Mouse (Mus musculus) spleen, adult 2 months (tissue): ENCODE data around the gene Prss2.

Experiments
- CTCF ChIP-seq: fragments of 200-500 bp; IDR thresholded peaks from 2 replicates; pipeline ENCODE4 v1.5.1; 2011; ENCODE audit warnings: mild to moderate bottlenecking, inconsistent platforms; ENCODE audit not compliant: insufficient read depth, insufficient read length, insufficient replicate concordance; ENCODE audit errors: extremely low read depth
- POLR2A ChIP-seq: fragments of 200-500 bp; IDR thresholded peaks from 2 replicates; pipeline ENCODE4 v1.6.1; 2011; ENCODE audit warnings: low read depth, low read length, inconsistent platforms

DNA sequence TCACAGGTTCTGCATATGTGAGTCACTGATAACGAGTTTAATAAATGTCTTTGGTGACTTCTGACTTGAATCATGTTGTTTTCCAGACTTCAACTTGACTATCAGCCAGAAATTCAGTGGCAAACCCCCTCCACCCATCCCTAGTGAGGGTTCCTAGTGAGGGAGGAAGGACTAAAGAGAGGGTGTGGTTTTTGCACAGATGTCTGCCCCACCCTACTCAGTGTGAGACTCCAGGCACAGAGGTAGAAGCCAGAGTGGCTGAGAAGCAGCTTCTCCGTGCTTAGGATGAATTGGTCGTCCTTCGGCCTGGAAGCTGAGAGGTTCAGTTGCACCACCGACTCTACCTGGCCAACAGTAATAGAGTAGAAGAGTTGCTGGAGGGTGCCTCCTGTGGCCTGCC, 35.9 kb downstream of the Prss2 start:
- TF ChIP-seq CTCF (no peak), POLR2A (no peak)
